Mouse (Mus musculus) G1E (cell line): ENCODE data around the gene Atrnl1.

Experiments
- CTCF ChIP-seq: IDR thresholded peaks from 2 replicates; pipeline ENCODE4 v1.5.1; 2012; ENCODE audit warnings: low read depth, low read length, inconsistent platforms, mixed read lengths
- GATA2 ChIP-seq: IDR thresholded peaks from 2 replicates; pipeline ENCODE4 v1.6.1; 2012; ENCODE audit warnings: low read depth, low read length, inconsistent platforms, borderline replicate concordance

DNA sequence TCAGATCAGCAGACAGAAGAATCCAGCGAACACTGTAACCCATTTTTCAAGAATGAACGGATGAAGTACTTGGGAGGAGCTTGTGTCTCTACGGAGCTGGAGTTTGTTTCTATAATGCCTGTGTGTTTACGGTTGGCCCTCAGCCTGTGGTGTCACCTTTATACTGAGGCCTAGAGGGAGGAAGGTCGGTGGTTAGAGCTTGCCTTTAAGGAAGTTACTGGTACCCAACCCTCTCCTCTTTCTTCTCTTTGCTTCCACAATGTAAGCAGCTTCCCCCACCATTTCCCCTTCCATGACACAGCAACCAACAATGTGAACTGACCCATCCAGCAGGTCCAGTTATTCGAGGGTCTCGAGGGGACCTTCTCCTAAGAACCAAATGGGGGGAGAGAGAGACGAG, 475.9 kb downstream of the Atrnl1 start:
- TF ChIP-seq CTCF (no peak), GATA2 (no peak)
